Mouse (Mus musculus) ZHBTc4 (cell line): ENCODE results near the gene Cyp2u1.

Source experiments
- DNase-seq: peaks from one replicate; pipeline ENCODE4 v3.0.0-alpha.2; 2011; ENCODE audit warnings: low read depth, low spot score

The Cyp2u1 gene

GRCm38 (mm10) chr3:131255399-131255981, 47.5 kb downstream of the Cyp2u1 start:
- DNase-seq = no peak

GRCm38 (mm10) chr3:131254991-131255390, 48.0 kb downstream of the Cyp2u1 start:
- no peak for DNase-seq

- DNase-seq = no peak
Measured at GRCm38 (mm10) chr3:131251601-131252000, 51.4 kb downstream of the Cyp2u1 start.

- DNase-seq = no peak
Measured at GRCm38 (mm10) chr3:131250978-131251377, 52.0 kb downstream of the Cyp2u1 start.

- DNase-seq = no peak
Measured at GRCm38 (mm10) chr3:131250283-131250682, 52.7 kb downstream of the Cyp2u1 start.

- DNase-seq = no peak
Measured at GRCm38 (mm10) chr3:131248444-131248843, 54.6 kb downstream of the Cyp2u1 start.

GRCm38 (mm10) chr3:131247851-131248250, 55.2 kb downstream of the Cyp2u1 start:
- peak; percentile 54 for DNase-seq

- DNase-seq = peak; percentile 23
Measured at GRCm38 (mm10) chr3:131247447-131247846, 55.6 kb downstream of the Cyp2u1 start.

GRCm38 (mm10) chr3:131246579-131247046, 56.4 kb downstream of the Cyp2u1 start:
- no peak for DNase-seq

- peak; percentile 87 for DNase-seq
Measured at GRCm38 (mm10) chr3:131245766-131246578, 57.1 kb downstream of the Cyp2u1 start.
